Mouse (Mus musculus): ENCODE results near the gene Tmem221.

DNA sequence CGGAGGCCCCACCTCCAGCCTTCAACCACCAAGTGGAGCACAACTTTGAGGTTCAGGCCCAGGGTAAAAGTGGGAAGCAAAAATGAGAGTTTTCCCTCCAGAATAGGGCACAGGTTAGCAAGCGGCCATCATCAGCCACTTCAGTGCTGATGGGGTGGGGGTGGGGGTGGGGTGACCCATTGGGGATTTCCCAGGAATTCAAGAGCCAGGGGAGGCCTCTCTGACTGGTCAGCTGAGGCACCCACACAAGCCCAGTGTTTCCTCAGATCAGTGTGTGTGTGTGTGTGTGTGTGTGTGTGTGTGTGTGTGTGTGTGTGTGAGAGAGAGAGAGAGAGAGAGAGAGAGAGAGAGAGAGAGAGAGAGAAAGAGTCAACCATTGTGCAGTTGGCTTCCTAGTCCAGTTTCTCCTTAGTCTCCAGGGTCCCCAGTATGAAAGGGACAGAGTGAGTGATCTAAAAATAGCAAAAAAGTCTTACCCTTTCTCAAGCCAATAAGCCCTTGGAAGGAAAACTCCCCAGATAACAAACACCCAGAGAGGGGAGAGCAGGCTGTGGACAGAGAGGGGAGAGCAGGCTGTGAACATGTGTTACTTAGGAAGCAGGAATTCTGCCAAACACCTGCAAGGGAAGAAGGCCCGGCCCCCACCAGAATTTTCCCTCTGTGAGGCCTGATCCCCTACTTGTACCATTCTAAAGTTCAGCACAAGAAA is 31.4 kb downstream of the Tmem221 start:
- TF ChIP-seq POLR2AphosphoS5 (IDR thresholded peaks at IDR 0.05; ENCODE audit: insufficient replicate concordance, low read depth, low read length) (no peak), CTCF (IDR thresholded peaks at IDR 0.05; ENCODE audit: low read depth, low read length) (no peak)

All from G1E (cell line).